ENCODE assay signal across 8 mouse cellular contexts in genomic region chr10:78185381-78185725, GRCm38 (mm10). TPM values are rescaled to one million over a fixed set of nuclear protein-coding genes. Genes with fewer than 3 reads are reported as not detected.
DNase-seq lines count a peak whose midpoint lies in the region; ATAC-seq and TF ChIP-seq lines count a peak whose summit lies in the region.

No protein-coding gene starts in this region.

- peaks cover 50% of the 10 kb centered on the region for H3K36me3 ChIP-seq in C2C12 (ENCODE audit: control insufficient read depth, insufficient read depth)
- H3K36me3 ChIP-seq in forebrain, embryonic 13.5 days (ENCODE audit: poor library complexity, severe bottlenecking) = peaks cover 63% of the 10 kb centered on the region
- H3K36me3 ChIP-seq in liver, embryonic 14.5 days (replicated peaks; ENCODE audit: control insufficient read depth, insufficient read depth, low read depth) = peaks cover 51% of the 10 kb centered on the region

- peak overlapping the region; percentile 89 for H3K4me2 ChIP-seq in forebrain, embryonic 13.5 days
- peak overlapping the region; percentile 90 for H3K4me2 ChIP-seq in liver, embryonic 14.5 days (ENCODE audit: low read depth)

- WGBS in forebrain, embryonic 13.5 days = 23% methylated on average over 9 of the region's 9 CpGs
- 19% methylated on average over 9 of the region's 9 CpGs for WGBS in liver, embryonic 14.5 days (ENCODE audit: insufficient replicate concordance)

- H3K4me1 ChIP-seq in forebrain, embryonic 13.5 days = peaks cover 15% of the 10 kb centered on the region
- H3K4me1 ChIP-seq in liver, embryonic 14.5 days (replicated peaks; ENCODE audit: control insufficient read depth in 2 of 2, insufficient read depth in 2 of 2, low read length in 1 of 2) = peaks cover 10 to 20% of the 10 kb centered on the region in 2 experiments

- H3K79me3 ChIP-seq in C2C12 (ENCODE audit: low read depth) = peaks cover 19% of the 10 kb centered on the region

- H3K4me3 ChIP-seq in C2C12 (ENCODE audit: insufficient read depth, poor library complexity, severe bottlenecking) = peak overlapping the region; percentile 99
- H3K4me3 ChIP-seq in forebrain, embryonic 13.5 days = peak overlapping the region; percentile 79
- H3K4me3 ChIP-seq in liver, embryonic 14.5 days (ENCODE audit: insufficient read depth in 1 of 2, low read depth in 2 of 2, low read length in 2 of 2) = peak overlapping the region; percentile 63 to 85

- H3K9ac ChIP-seq in forebrain, embryonic 13.5 days = peak overlapping the region; percentile 69
- H3K9ac ChIP-seq in liver, embryonic 14.5 days (replicated peaks) = peak overlapping the region; percentile 75

- peak; percentile 16; the same call in 1 of the 2 replicates for ATAC-seq in frontal cortex, adult (ENCODE audit: low TSS enrichment)
- peak; percentile 56 for ATAC-seq in forebrain, embryonic 13.5 days
- ATAC-seq in liver, embryonic 14.5 days (ENCODE audit: insufficient read depth) = peak; percentile 57

- peaks cover 25% of the 10 kb centered on the region for H3K79me2 ChIP-seq in C2C12 (ENCODE audit: control insufficient read depth, insufficient read depth)

- no peaks in the 10 kb centered on the region for H3K27me3 ChIP-seq in C2C12 (ENCODE audit: control insufficient read depth, insufficient read depth, insufficient read length)
- H3K27me3 ChIP-seq in forebrain, embryonic 13.5 days = no peaks in the 10 kb centered on the region
- H3K27me3 ChIP-seq in liver, embryonic 14.5 days (ENCODE audit: control insufficient read depth, insufficient read depth, low read length) = no peaks in the 10 kb centered on the region

- peak overlapping the region; percentile 27; the same call in 1 of the 2 replicates for H3K27ac ChIP-seq in forebrain, embryonic 13.5 days
- H3K27ac ChIP-seq in liver, embryonic 14.5 days = peak overlapping the region; percentile 85

- no peak for TF ChIP-seq EP300 in liver, embryonic 14.5 days (IDR thresholded peaks at IDR 0.05; ENCODE audit: low read depth)

- H3ac ChIP-seq in C2C12 (ENCODE audit: control insufficient read depth, insufficient read length, low read depth) = peak overlapping the region; percentile 25

- no peak for DNase-seq in frontal cortex, adult 2 months (ENCODE audit: extremely low spot score in 1 of 2, low spot score in 1 of 2)
- DNase-seq in liver, embryonic 14.5 days (ENCODE audit: low read depth in 3 of 3, low spot score in 3 of 3) = no peak
- DNase-seq in retina, postnatal 1 day = no peak
- no peak for DNase-seq in Muller cell, postnatal 12 days (ENCODE audit: inconsistent ontology term)
- DNase-seq in cerebellum, adult 9-10 months = no peak

- no peaks in the 10 kb centered on the region for H3K9me3 ChIP-seq in forebrain, embryonic 13.5 days (replicated peaks)
- no peaks in the 10 kb centered on the region for H3K9me3 ChIP-seq in liver, embryonic 14.5 days (ENCODE audit: control insufficient read depth, low read length)

- no peak for TF ChIP-seq CTCF in C2C12 (IDR thresholded peaks at IDR 0.05; ENCODE audit: control insufficient read depth, insufficient read depth, insufficient read length)
- no peak for TF ChIP-seq CTCF in liver, embryonic 14.5 days (IDR thresholded peaks at IDR 0.05; ENCODE audit: low read depth)

TF ChIP-seq in C2C12, 6 proteins besides CTCF, POLR2A, EP300 and RAD21:
- TF ChIP-seq FOSL1 (IDR thresholded peaks at IDR 0.05; ENCODE audit: insufficient read depth, low read length, poor library complexity, severe bottlenecking) = no peak
- TF ChIP-seq MYOD1 (IDR thresholded peaks at IDR 0.05; ENCODE audit: control insufficient read depth, insufficient read length, low read depth) = no peak
- no peak for TF ChIP-seq USF1 (IDR thresholded peaks at IDR 0.05; ENCODE audit: low read depth)
- TF ChIP-seq CEBPB (IDR thresholded peaks at IDR 0.05; ENCODE audit: low read depth) = no peak
- no peak for TF ChIP-seq MAX (IDR thresholded peaks at IDR 0.05)
- no peak for TF ChIP-seq MYOG (IDR thresholded peaks at IDR 0.05; ENCODE audit: control insufficient read depth, extremely low read depth, insufficient read length)
TF ChIP-seq in C2C12: peak in this region for 0.

RNA-seq across cellular contexts. Expression of gene Pwp2, which starts 0.4 kb away (rescaled TPM):
- 16.8 and 18.0 TPM in 2 replicates for polyA plus RNA-seq in frontal cortex, adult 2 months (2012; rRNA removed)
- polyA plus RNA-seq in C2C12 (2012; fragmentation: generic; extraction: Trizol) = 32.4 TPM
- polyA plus RNA-seq in forebrain, embryonic 13.5 days (2015; fragmentation: Nextera tagmentation; extraction: Ambion mirVana) = 19.1 and 23.0 TPM in 2 replicates
- 6.1 and 7.5 TPM in 2 replicates for polyA plus RNA-seq in liver, embryonic 14.5 days (2012; rRNA removed)
- 7.2 and 9.6 TPM in 2 replicates for polyA plus RNA-seq in liver, embryonic 14.5 days (2014; fragmentation: Nextera tagmentation; extraction: Ambion mirVana)

RNA-seq across cellular contexts. Expression of gene D10Jhu81e, which starts 15.8 kb away (rescaled TPM):
- 115 and 117 TPM in 2 replicates for polyA plus RNA-seq in frontal cortex, adult 2 months (2012; rRNA removed)
- polyA plus RNA-seq in C2C12 (2012; fragmentation: generic; extraction: Trizol) = 38.0 TPM
- polyA plus RNA-seq in forebrain, embryonic 13.5 days (2015; fragmentation: Nextera tagmentation; extraction: Ambion mirVana) = 18.9 and 22.4 TPM in 2 replicates
- 34.1 and 39.1 TPM in 2 replicates for polyA plus RNA-seq in liver, embryonic 14.5 days (2012; rRNA removed)
- 11.7 and 15.6 TPM in 2 replicates for polyA plus RNA-seq in liver, embryonic 14.5 days (2014; fragmentation: Nextera tagmentation; extraction: Ambion mirVana)

RNA-seq across cellular contexts. Expression of gene Trappc10, which starts 59.1 kb away (rescaled TPM):
- polyA plus RNA-seq in frontal cortex, adult 2 months (2012; rRNA removed) = 53.7 and 63.0 TPM in 2 replicates
- polyA plus RNA-seq in C2C12 (2012; fragmentation: generic; extraction: Trizol) = 18.2 TPM
- 16.8 and 18.9 TPM in 2 replicates for polyA plus RNA-seq in forebrain, embryonic 13.5 days (2015; fragmentation: Nextera tagmentation; extraction: Ambion mirVana)
- 19.8 and 20.1 TPM in 2 replicates for polyA plus RNA-seq in liver, embryonic 14.5 days (2012; rRNA removed)
- 15.8 and 20.5 TPM in 2 replicates for polyA plus RNA-seq in liver, embryonic 14.5 days (2014; fragmentation: Nextera tagmentation; extraction: Ambion mirVana)
